Mouse (Mus musculus) lung, adult 2 months (tissue): ENCODE measurements around the gene Clk4.

Experiments used
- CTCF ChIP-seq: fragments of 200-500 bp; IDR thresholded peaks from 2 replicates; pipeline ENCODE4 v1.5.1; 2011; ENCODE audit warnings: mild to moderate bottlenecking, low read length, control low read depth; ENCODE audit not compliant: insufficient read depth
- POLR2A ChIP-seq: fragments of 200-500 bp; IDR thresholded peaks from 2 replicates; pipeline ENCODE4 v1.6.1; 2011; ENCODE audit warnings: low read depth, mild to moderate bottlenecking, control low read depth, low read length, borderline replicate concordance; ENCODE audit errors: extremely low read depth

GRCm38 (mm10) chr11:51264352-51264751 is 2.8 kb downstream of the Clk4 start:
- TF ChIP-seq POLR2A (no peak), CTCF (no peak)
